Mouse (Mus musculus): ENCODE measurements around the gene Dusp22.

DNA sequence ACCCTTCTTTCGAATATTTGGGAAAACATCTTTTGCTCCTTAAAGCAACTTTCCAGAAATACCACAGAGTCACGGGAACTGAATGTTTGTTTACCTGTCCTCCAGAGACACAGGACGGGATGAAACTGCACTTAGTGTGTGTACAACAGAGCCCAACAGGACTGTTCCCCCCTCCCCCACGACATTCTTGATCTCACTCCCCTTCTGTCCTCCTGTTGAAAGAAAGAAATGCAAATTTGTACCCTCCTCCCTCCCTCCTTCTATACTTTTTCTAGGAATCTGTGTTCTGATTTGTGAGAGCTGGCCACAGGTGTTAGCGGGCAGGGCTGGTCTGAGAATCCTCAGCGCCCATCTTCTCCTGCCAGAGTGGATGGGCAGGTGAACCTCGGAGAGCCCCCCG is 64.1 kb downstream of the Dusp22 start:
- TF ChIP-seq POLR2A (IDR thresholded peaks at IDR 0.05; ENCODE audit: borderline replicate concordance, extremely low read depth, low read depth, low read length): no peak
- TF ChIP-seq CTCF (IDR thresholded peaks at IDR 0.05; ENCODE audit: insufficient read depth, low read length): no peak

Measured in lung, adult 2 months (tissue).